Mouse (Mus musculus) layer of hippocampus, adult 18-20 months (tissue): ENCODE measurements around the gene Mog. TPM values are rescaled to one million over a fixed set of nuclear protein-coding genes. Genes with fewer than 3 reads are reported as not detected.
"Not testable (repeated sequence)": the region's sequence is repeated elsewhere in the genome, so short reads cannot be mapped to it uniquely, and the experiment has no call there.

Experiments
- DNase-seq, 2 experiments: peaks; one replicate each; pipeline ENCODE4 v3.0.0; 2022; ENCODE audit warnings: low spot score in 2 of 2
- total RNA-seq, 2 experiments: library from RNA; stranded (reverse); gene quantifications; 2 replicates each; pipeline ENCODE4 v1.2.3; 2021

Gene Mog
- total RNA-seq, 2 experiments from 2014 or later = 35.8 to 43.1 TPM

DNA sequence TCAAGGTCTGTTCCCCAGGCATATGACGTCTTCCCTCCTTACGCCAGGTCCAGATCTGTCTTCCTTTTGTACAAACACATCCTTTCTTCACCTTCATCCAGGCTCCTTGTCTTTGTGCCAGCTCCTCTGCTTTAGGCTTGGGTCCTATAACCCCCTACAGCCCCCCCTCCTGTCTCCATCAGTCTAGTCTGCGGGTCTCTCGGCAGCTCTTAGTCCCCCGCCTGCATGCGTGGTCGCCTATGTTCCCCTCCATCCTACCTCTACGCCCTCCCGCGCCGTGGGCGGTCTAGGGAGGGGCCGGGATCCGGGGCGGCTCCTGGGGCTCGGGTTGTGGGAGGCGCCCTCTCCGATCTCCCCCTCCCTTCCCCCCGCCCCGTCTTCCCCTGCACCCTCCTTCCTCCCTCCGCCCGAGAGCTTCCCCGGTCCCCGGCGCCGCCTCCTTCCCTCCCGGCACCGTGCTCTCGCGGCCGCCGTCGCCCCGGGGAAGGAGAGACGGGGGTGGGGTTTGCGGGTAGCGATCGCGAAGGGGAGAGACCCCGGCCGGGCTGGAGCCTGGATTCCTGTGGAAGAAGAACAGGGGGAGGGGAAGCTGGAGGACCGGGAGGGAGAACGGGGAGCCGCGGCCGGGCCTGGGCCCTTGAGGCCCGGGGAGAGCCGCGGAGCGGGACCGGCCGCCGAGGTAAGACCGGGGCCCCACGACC lies 22.6 kb upstream of the Mog start, which contains the start of gene Gabbr1:
Gene Gabbr1, plus strand, starts transcription at position 356 of the 701 bp plus-strand sequence.
- peak; percentile 81 to 83 for DNase-seq

- DNase-seq = no peak
Measured at GRCm38 (mm10) chr17:37044651-37045244, 21.6 kb upstream of the Mog start.

DNA sequence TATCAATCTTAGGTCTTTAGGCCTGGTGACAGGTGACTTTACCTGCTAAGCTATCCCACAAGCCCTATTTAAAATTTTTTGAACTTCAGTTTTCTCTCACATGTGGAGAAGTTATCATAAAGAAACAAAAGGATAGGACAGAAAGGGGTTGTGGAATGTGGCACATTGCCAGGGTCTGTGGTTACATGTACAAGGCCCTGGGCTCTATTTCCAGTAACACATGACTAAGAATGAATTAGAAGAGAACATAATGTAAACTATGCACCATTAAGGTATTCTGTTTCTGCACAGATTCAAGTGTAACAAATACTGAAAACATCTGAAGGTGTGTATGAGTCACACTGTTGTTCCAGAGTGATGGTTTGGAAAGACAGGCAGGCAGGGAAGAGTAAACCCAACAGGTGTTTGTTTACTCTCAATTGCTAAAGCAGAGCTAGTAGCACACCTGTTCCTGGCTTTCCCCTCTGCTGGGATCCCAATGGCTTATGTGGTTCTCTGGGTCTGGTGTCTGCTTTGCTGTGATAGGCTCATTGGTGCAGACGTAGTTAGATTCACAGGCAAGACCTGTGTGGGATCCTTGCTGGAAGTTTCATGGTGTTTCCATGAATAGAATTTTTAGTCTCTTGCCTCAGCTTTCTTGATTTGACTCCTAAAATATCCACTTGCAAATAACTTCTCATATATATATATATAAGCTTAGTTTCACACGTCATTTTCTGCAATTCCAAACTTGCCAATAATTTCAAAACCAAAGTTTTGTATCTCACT lies 16.1 kb upstream of the Mog start:
- DNase-seq = no peak

- DNase-seq = no peak
Measured at GRCm38 (mm10) chr17:37029162-37029561, 6.0 kb upstream of the Mog start.

GRCm38 (mm10) chr17:37028683-37029120 lies 5.5 kb upstream of the Mog start:
- DNase-seq = peak; percentile 92 to 98

DNA sequence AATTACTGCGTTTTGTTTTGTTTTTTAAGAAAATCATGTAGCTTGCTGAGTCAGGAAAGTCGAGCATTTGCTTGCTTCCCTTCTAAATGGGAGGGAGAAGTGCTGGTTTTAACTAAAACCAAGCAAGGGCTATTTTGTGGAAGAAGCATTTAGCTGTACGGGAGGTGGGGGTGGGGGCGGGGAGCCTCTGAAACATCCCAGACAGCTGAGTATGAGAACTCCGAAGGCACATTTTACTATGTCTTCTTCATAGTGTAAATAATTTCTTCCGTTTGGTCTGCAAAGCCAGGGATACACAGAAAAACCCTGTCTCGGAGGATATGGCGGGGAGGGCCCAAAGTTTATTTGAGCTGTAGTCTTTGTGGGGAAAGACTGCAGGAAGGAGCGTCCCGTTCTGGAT lies 5.0 kb upstream of the Mog start:
- no peak for DNase-seq

DNA sequence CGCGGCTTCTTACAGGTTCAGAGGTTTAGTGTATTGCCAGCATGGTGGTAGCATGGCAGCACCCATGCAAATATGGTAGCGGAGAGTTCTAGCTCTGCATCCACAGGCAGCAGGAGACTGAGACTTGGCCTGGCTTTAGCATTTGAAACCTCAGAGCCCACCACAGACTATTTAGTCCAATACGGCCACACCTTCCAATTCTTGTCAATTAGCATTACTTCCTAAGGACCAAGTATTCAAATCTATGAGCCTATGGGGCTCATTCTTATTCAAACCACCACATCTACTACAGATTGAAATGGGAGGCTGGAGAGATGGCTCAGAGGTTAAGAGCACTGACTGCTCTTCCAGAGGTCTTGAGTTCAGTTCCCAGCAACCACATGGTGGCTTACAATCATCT lies 4.3 kb upstream of the Mog start:
- no peak for DNase-seq

DNA sequence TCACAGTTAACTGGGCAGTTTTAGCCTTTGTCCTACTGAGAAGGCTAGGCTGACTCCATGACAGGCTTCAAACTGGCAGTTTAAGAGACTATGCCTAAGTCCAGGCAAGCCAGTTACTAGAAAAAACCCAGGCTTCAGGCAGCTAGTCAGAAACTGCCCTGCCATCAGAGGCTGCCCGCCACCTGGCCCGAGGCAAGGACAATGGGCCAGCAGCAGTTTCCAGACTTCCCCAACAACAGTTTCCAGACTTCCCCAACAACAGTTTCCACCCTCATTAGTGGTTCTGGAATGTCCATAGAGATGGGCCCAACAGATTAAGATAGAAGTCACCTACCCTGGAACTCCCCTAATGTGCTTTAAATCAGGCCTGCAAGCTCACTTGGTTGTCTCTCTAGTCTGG lies 3.2 kb upstream of the Mog start:
- no peak for DNase-seq

DNA sequence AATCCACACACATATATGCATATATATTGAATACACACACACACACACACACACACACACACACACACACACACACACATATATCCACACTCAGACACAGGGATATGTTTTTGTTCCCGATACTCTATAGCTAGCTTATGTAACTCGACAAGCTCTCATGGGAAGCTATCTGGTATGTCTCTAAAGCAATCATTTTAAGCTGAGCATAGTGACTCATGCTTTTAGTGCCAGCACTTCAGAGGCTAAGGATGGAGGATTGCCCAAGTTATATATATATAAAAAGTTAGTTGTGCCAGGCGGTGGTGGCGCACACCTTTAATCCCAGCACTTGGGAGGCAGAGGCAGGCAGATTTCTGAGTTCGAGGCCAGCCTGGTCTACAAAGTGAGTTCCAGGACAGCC lies 4.0 kb downstream of the Mog start:
- not testable (repeated sequence) for DNase-seq

GRCm38 (mm10) chr17:37018328-37018727 lies 4.9 kb downstream of the Mog start:
- peak in 1 of 2 experiments; percentile 53 for DNase-seq

GRCm38 (mm10) chr17:37016333-37016732 lies 6.9 kb downstream of the Mog start:
- DNase-seq = no peak

GRCm38 (mm10) chr17:37012141-37012540 lies 11.1 kb downstream of the Mog start:
- no peak for DNase-seq

- DNase-seq = no peak
Measured at GRCm38 (mm10) chr17:37011719-37012118, 11.5 kb downstream of the Mog start.

- DNase-seq = no peak
Measured at GRCm38 (mm10) chr17:37009460-37010042, 13.6 kb downstream of the Mog start.

DNA sequence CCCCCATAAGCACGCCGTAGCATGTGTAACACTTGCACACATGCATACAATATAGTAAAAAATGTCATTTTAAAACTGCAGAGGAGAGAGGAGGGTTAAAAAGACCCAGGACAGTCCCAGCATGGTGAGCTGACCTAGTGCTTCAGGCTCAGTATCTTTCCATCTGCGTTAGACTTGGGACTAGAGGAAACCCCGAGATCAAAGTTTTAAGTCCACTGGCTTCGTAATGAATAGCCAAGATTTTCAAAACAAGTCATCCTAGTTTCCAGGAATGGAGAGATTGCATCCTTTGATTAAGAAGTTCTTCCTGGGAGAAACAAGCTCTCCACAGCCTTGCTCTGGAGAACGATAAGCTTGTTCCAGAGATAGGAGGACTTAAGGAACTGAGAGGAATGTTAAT lies 15.0 kb downstream of the Mog start:
- DNase-seq = no peak

DNA sequence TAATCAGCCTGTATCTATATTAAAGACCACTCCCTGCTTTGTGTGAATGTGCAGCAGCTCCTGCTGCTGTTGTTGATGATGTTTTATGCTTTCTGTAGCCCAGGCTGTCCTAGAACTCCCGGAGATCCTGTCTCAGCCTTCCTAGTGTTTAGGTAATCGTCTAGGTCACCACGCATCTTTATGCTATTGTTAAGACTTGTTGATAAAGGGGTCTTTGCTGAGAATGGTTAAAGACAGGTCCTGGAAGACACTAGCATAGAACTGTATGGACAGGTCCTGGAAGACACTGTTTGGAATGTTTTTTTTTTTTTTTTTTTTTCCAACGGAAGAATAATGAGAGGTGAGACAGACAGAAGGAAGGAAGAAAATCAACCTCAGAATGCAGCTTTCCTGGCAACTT lies 19.8 kb downstream of the Mog start:
- DNase-seq = no peak

DNA sequence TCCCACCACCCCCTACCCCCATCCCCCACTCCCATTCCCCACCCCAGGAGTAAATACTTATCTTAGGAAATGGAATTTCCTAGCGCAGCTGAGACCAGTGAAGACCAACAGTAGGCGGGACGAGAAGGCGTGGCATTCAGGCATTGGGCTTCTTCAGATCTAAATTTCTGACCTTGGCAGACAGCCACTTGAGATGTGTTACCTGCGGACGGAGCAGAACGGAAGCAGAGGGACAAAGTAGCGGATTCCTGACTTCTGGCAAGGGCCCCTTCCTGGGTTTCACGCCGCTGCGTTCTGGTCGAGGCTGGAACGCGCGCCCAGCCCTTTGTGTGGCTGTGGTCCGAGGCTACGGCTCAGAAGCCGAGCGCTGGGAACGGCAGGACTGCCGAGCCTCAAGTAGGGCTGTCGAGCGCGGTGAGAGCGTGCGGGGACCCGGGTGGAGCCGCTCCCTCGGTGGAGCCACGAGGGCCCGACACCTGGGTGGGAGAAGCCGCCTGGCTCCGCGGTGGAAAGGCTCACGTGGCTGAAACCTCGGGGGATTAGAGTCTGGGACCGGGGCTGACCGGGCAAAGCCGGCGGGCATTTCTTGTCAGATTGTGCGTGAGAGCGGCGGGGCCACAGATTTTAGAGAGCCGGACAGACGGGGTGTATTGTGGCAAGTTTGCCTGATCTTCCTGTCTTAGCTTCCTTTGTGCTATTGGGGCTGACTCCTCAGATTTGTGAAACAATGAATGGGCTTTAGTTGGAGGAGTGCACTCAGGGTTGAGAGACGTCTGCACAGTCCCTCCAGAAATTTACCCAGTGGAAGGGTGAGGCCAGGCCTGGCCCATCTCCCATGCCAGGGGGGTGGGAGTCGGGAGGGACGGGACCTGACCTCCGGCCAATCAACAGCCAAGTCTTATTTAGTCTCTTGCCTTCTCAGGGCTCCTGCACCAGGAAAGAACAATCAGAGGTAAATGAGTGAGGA lies 20.6 kb downstream of the Mog start:
- DNase-seq = no peak

DNA sequence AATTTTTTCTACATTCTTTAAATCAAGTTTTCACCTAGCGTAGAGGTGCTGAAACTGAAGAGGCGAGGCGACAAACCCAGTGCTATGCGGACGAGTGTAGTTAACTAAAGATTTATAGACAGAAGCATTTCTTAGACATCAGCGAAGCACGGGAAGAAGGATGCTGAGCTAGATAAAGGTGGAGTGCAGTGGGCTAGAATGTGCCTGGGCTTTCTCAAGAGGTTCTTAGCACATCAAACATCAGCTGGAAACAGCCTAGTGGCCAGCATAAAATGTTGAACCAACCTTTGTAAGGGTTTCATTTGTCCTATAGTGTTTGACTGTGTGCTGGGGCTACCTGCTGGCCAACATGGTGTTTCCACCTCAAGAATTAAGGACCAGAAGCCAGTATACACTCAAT lies 22.3 kb downstream of the Mog start, which contains the start of gene Zfp57:
Gene Zfp57, plus strand, starts transcription at position 301 of the 400 bp plus-strand sequence.
- no peak for DNase-seq

DNA sequence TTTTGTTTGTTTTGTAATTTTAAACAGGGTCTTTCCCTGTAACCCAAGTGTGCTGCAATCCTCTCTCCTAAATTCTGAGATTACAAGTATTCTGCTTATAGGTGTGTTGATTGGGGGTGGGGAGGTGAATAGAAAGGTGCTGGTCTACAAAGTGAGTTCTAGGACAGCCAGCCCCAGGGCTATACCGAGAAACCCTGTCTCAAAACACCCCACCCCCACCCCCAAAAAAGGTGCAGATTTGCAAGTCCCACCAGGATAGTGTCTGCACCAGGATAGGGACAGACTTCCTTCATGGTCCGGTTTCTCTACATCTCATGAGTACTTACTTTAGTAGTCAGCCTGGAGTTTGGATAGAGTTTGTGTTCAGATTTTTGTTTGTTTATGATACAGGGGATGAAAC lies 24.7 kb downstream of the Mog start:
- DNase-seq = no peak

- DNase-seq = peak; percentile 45 to 84
Measured at GRCm38 (mm10) chr17:36997033-36997735, 26.0 kb downstream of the Mog start.
